Mouse (Mus musculus): ENCODE results near the gene Rad54l. TPM values are rescaled to one million over a fixed set of nuclear protein-coding genes. Genes with fewer than 3 reads are reported as not detected.
A peak's percentile ranks its signal among the peaks of the same experiment; 100 is the strongest.

Gene Rad54l
- polyA plus RNA-seq, 1 experiment from 2014 or later, result 1.5 TPM

- Histone ChIP-seq H3K27me3 (replicated peaks; ENCODE audit: insufficient read depth, low read length) (no peaks in the 10 kb centered on the region), H3K9ac (replicated peaks; ENCODE audit: low read depth) (no peak overlapping the region), H3K9me3 (ENCODE audit: low read length) (no peaks in the 10 kb centered on the region), H3K27ac (ENCODE audit: low read length) (no peak overlapping the region), H3K4me2 (replicated peaks; ENCODE audit: low read depth, low read length) (no peak overlapping the region), H3K36me3 (ENCODE audit: insufficient read depth, low read length) (0 out of 2 replicates have a peak, but pooled peaks cover 6% of the 10 kb centered on the region), H3K4me1 (ENCODE audit: insufficient read depth, low read depth, low read length) (0 out of 2 replicates have a peak, but pooled peaks cover 3% of the 10 kb centered on the region), H3K4me3 (ENCODE audit: low read depth, low read length) (no peak overlapping the region)
- 51% methylated on average over 6 of the region's 6 CpGs for WGBS
- no peak for TF ChIP-seq CTCF (IDR thresholded peaks at IDR 0.05)
- no peak for TF ChIP-seq EP300 (IDR thresholded peaks at IDR 0.05)
- DNase-seq (ENCODE audit: low spot score) (no peak), ATAC-seq (no peak)
These were observed 53.4 kb downstream of the Rad54l start for GRCm38 (mm10) chr4:116070116-116070515.

- 31% methylated on average over 1 of the region's 1 CpGs for WGBS
- no peak overlapping the region for H3K9ac ChIP-seq (replicated peaks; ENCODE audit: low read depth)
- no peak overlapping the region for H3K4me3 ChIP-seq (ENCODE audit: low read depth, low read length)
- H3K27ac ChIP-seq (ENCODE audit: low read length), result no peak overlapping the region
- no peaks in the 10 kb centered on the region for H3K27me3 ChIP-seq (replicated peaks; ENCODE audit: insufficient read depth, low read length)
- no peaks in the 10 kb centered on the region for H3K4me1 ChIP-seq (ENCODE audit: insufficient read depth, low read depth, low read length)
- H3K4me2 ChIP-seq (replicated peaks; ENCODE audit: low read depth, low read length), result no peak overlapping the region
- ATAC-seq, result no peak
- no peaks in the 10 kb centered on the region for H3K9me3 ChIP-seq (ENCODE audit: low read length)
- 0 out of 2 replicates have a peak, but pooled peaks cover 2% of the 10 kb centered on the region for H3K36me3 ChIP-seq (ENCODE audit: insufficient read depth, low read length)
- TF ChIP-seq CTCF (IDR thresholded peaks at IDR 0.05), result no peak
- no peak for TF ChIP-seq EP300 (IDR thresholded peaks at IDR 0.05)
- DNase-seq (ENCODE audit: low spot score), result no peak
These were observed 59.6 kb downstream of the Rad54l start for GRCm38 (mm10) chr4:116063855-116064254.

- H3K9ac ChIP-seq (replicated peaks; ENCODE audit: low read depth), result no peak overlapping the region
- no peak for DNase-seq (ENCODE audit: low spot score)
- no peak overlapping the region for H3K4me2 ChIP-seq (replicated peaks; ENCODE audit: low read depth, low read length)
- no peaks in the 10 kb centered on the region for H3K4me1 ChIP-seq (ENCODE audit: insufficient read depth, low read depth, low read length)
- no peak overlapping the region for H3K27ac ChIP-seq (ENCODE audit: low read length)
- H3K36me3 ChIP-seq (ENCODE audit: insufficient read depth, low read length), result no peaks in the 10 kb centered on the region
- TF ChIP-seq EP300 (IDR thresholded peaks at IDR 0.05) (no peak), CTCF (IDR thresholded peaks at IDR 0.05) (no peak)
- WGBS, result 70% methylated on average over 5 of the region's 5 CpGs
- no peaks in the 10 kb centered on the region for H3K27me3 ChIP-seq (replicated peaks; ENCODE audit: insufficient read depth, low read length)
- H3K4me3 ChIP-seq (ENCODE audit: low read depth, low read length), result no peak overlapping the region
- no peak for ATAC-seq
- H3K9me3 ChIP-seq (ENCODE audit: low read length), result no peaks in the 10 kb centered on the region
These were observed 64.3 kb downstream of the Rad54l start for GRCm38 (mm10) chr4:116059012-116059726.

GRCm38 (mm10) chr4:116057559-116057958 lies 65.9 kb downstream of the Rad54l start:
- no peak for ATAC-seq
- DNase-seq (ENCODE audit: low spot score), result no peak
- 11% methylated on average over 1 of the region's 1 CpGs for WGBS

GRCm38 (mm10) chr4:116053399-116053961 lies 70.0 kb downstream of the Rad54l start, which contains the start of gene Nsun4:
TSS of gene Nsun4 (minus strand) at chr4:116053876.
- Histone ChIP-seq H3K9me3 (ENCODE audit: low read length) (no peaks in the 10 kb centered on the region), H3K36me3 (ENCODE audit: insufficient read depth, low read length) (no peaks in the 10 kb centered on the region), H3K4me3 (ENCODE audit: low read depth, low read length) (peak within 1 kb of the TSS; percentile 50), H3K4me2 (replicated peaks; ENCODE audit: low read depth, low read length) (peak within 1 kb of the TSS; percentile 76), H3K4me1 (ENCODE audit: insufficient read depth, low read depth, low read length) (peaks cover 8% of the 10 kb centered on the region), H3K27ac (ENCODE audit: low read length) (peak within 1 kb of the TSS; percentile 97), H3K27me3 (replicated peaks; ENCODE audit: insufficient read depth, low read length) (no peaks in the 10 kb centered on the region), H3K9ac (replicated peaks; ENCODE audit: low read depth) (peak within 1 kb of the TSS; percentile 46)
- ATAC-seq (peak; percentile 97), DNase-seq (ENCODE audit: low spot score) (peak; percentile 97)
- 2% methylated on average over 35 of the region's 35 CpGs for WGBS
- TF ChIP-seq EP300 (IDR thresholded peaks at IDR 0.05) (no peak; the same call in 1 of the 2 replicates), CTCF (IDR thresholded peaks at IDR 0.05) (no peak)

More at GRCm38 (mm10) chr4:116057559-116057958, 65.9 kb downstream of the Rad54l start:
- Histone ChIP-seq H3K4me1 (ENCODE audit: insufficient read depth, low read depth, low read length) (peaks cover 6% of the 10 kb centered on the region), H3K4me2 (replicated peaks; ENCODE audit: low read depth, low read length) (no peak overlapping the region), H3K27me3 (replicated peaks; ENCODE audit: insufficient read depth, low read length) (no peaks in the 10 kb centered on the region), H3K4me3 (ENCODE audit: low read depth, low read length) (no peak overlapping the region), H3K27ac (ENCODE audit: low read length) (no peak overlapping the region), H3K9ac (replicated peaks; ENCODE audit: low read depth) (no peak overlapping the region), H3K36me3 (ENCODE audit: insufficient read depth, low read length) (no peaks in the 10 kb centered on the region), H3K9me3 (ENCODE audit: low read length) (no peaks in the 10 kb centered on the region)
- peak; percentile 30 for TF ChIP-seq CTCF (IDR thresholded peaks at IDR 0.05)
- TF ChIP-seq EP300 (IDR thresholded peaks at IDR 0.05), result no peak

- Histone ChIP-seq H3K36me3 (ENCODE audit: insufficient read depth, low read length) (peaks cover 6% of the 10 kb centered on the region; the same call in 1 of the 2 replicates), H3K4me1 (ENCODE audit: insufficient read depth, low read depth, low read length) (peaks cover 8% of the 10 kb centered on the region), H3K27ac (ENCODE audit: low read length) (peak overlapping the region; percentile 97), H3K9ac (replicated peaks; ENCODE audit: low read depth) (peak overlapping the region; percentile 46), H3K4me2 (replicated peaks; ENCODE audit: low read depth, low read length) (peak overlapping the region; percentile 76), H3K9me3 (ENCODE audit: low read length) (no peaks in the 10 kb centered on the region), H3K4me3 (ENCODE audit: low read depth, low read length) (peak overlapping the region; percentile 50), H3K27me3 (replicated peaks; ENCODE audit: insufficient read depth, low read length) (no peaks in the 10 kb centered on the region)
- ATAC-seq (peak; percentile 18), DNase-seq (ENCODE audit: low spot score) (peak; percentile 79)
- WGBS, result 7% methylated on average over 22 of the region's 22 CpGs
- TF ChIP-seq EP300 (IDR thresholded peaks at IDR 0.05) (no peak), CTCF (IDR thresholded peaks at IDR 0.05) (peak; percentile 54)
These were observed 70.8 kb downstream of the Rad54l start for GRCm38 (mm10) chr4:116052526-116053293.
